Mouse (Mus musculus): Measurements from ENCODE around the gene Npr2.

- TF ChIP-seq RCOR1 (conservative IDR thresholded peaks at IDR 0.05; ENCODE audit: low read depth, low read length) (no peak), EP300 (IDR thresholded peaks at IDR 0.05; ENCODE audit: low read length) (no peak), ELF1 (IDR thresholded peaks at IDR 0.05; ENCODE audit: low read depth, low read length) (no peak), POLR2A (IDR thresholded peaks at IDR 0.05; ENCODE audit: low read depth, low read length) (no peak), CTCF (conservative IDR thresholded peaks at IDR 0.05 in 1 of 2, IDR thresholded peaks at IDR 0.05 in 1 of 2; ENCODE audit: low read depth in 2 of 2, low read length in 2 of 2) (no peak), ZNF384 (IDR thresholded peaks at IDR 0.05; ENCODE audit: low read depth, low read length) (no peak), USF1 (IDR thresholded peaks at IDR 0.05; ENCODE audit: low read depth, low read length) (no peak), JUN (IDR thresholded peaks at IDR 0.05; ENCODE audit: insufficient read depth, low read depth, low read length) (no peak)
Measured at GRCm38 (mm10) chr4:43691026-43691425, 59.3 kb downstream of the Npr2 start.

Measured in CH12.LX (cell line).